Mouse (Mus musculus): ENCODE results near the gene Arhgef3. TPM values are rescaled to one million over a fixed set of nuclear protein-coding genes. Genes with fewer than 3 reads are reported as not detected.

The Arhgef3 gene
- total and polyA plus RNA-seq, 3 experiments: 11.1 to 27.8 (median 23.0) TPM

- no peak for TF ChIP-seq CTCF (IDR thresholded peaks at IDR 0.05)
- no peak for TF ChIP-seq EP300 (IDR thresholded peaks at IDR 0.05; ENCODE audit: insufficient read depth, low read depth, low read length)
- no peak for TF ChIP-seq POLR2A (IDR thresholded peaks at IDR 0.05; ENCODE audit: insufficient read depth, low read depth, low read length)
- Histone ChIP-seq H3K36me3 (ENCODE audit: control insufficient read depth, insufficient read depth, low read length) (peaks cover 4% of the 10 kb centered on the region; the same call in 1 of the 2 replicates), H3K79me2 (replicated peaks; ENCODE audit: control insufficient read depth, insufficient read depth, low read length) (no peaks in the 10 kb centered on the region), H3K9ac (ENCODE audit: low read depth, low read length) (no peak overlapping the region), H3K27me3 (ENCODE audit: control insufficient read depth, insufficient read depth, low read length) (no peaks in the 10 kb centered on the region), H3K4me3 (no peak overlapping the region), H3K4me1 (ENCODE audit: control insufficient read depth, insufficient read depth, low read length) (peaks cover 35% of the 10 kb centered on the region), H3K27ac (no peak overlapping the region; the same call in 1 of the 2 replicates)
- intact Hi-C loops (cut with DNase I): loop anchor here (1.0 kb wide), 2 partner anchors 11 to 74 kb away; no protein-coding TSS in a partner anchor
- WGBS: 70% methylated on average over 11 of the region's 11 CpGs
- DNase-seq: no peak
Measured at GRCm38 (mm10) chr14:27182646-27183438, 68.1 kb downstream of the Arhgef3 start.

- H3K27ac ChIP-seq: no peak overlapping the region
- H3K9ac ChIP-seq (ENCODE audit: low read depth, low read length): no peak overlapping the region
- no peak overlapping the region for H3K4me3 ChIP-seq
- intact Hi-C loops (cut with DNase I): loop anchor here (1.0 to 2.0 kb wide), 2 partner anchors 74 to 153 kb away; no protein-coding TSS in a partner anchor
- DNase-seq: peak; percentile 53 to 67
- peaks cover 30% of the 10 kb centered on the region for H3K4me1 ChIP-seq (ENCODE audit: control insufficient read depth, insufficient read depth, low read length)
- H3K27me3 ChIP-seq (ENCODE audit: control insufficient read depth, insufficient read depth, low read length): no peaks in the 10 kb centered on the region
- WGBS: 55% methylated on average over 16 of the region's 16 CpGs
- TF ChIP-seq POLR2A (IDR thresholded peaks at IDR 0.05; ENCODE audit: insufficient read depth, low read depth, low read length): no peak
- peak; percentile 85 for TF ChIP-seq CTCF (IDR thresholded peaks at IDR 0.05)
- no peak for TF ChIP-seq EP300 (IDR thresholded peaks at IDR 0.05; ENCODE audit: insufficient read depth, low read depth, low read length)
- H3K79me2 ChIP-seq (replicated peaks; ENCODE audit: control insufficient read depth, insufficient read depth, low read length): no peaks in the 10 kb centered on the region
- 0 out of 2 replicates have a peak, but pooled peaks cover 2% of the 10 kb centered on the region for H3K36me3 ChIP-seq (ENCODE audit: control insufficient read depth, insufficient read depth, low read length)
Measured at GRCm38 (mm10) chr14:27183501-27184230, 69.0 kb downstream of the Arhgef3 start.

DNA sequence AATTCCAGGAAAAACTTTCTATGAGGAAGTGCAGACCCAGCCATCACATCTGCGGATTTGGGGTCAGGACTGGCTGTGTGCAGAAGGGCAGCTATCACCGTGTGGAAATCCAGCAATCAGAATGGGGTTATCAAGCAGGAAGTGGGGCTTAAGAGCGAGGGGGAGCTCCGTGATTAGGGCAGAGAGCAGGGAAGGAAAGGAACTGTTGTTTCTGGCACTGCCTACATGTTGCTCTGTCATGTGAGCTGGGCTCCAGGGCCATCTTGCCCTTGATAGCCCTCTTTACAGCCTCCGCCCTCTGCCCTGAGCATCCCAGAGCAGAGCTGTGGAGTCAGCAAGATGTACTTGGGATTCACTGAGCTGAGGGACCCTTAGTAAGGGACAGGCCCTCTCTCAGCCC, 71.2 kb downstream of the Arhgef3 start:
- TF ChIP-seq EP300 (IDR thresholded peaks at IDR 0.05; ENCODE audit: insufficient read depth, low read depth, low read length) (0 out of 2 replicates have a peak, but pooled peaks have one; percentile 9), CTCF (IDR thresholded peaks at IDR 0.05) (no peak)
- H3K27ac ChIP-seq: peak overlapping the region; percentile 10; the same call in 1 of the 2 replicates

DNA sequence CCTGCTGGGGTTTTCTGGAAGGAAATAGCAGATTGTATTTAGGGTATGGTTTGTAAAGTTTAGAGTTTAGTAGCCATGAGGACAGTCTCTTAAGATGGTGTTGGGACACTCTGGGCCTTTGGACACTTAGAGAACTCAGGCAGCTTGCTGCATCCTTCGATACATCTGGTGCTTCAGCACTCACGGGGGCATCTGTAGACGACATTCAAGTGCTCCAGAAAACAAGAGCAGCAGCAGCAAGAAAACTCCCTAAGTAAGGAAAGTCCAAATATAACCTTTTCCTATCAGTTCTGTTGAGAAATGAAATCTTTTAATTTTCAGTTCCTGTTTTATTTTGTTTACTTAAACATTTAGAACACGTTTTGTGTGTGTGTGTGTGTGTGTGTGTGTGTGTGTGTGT, 71.9 kb downstream of the Arhgef3 start:
- H3K27ac ChIP-seq: no peak overlapping the region; the same call in 1 of the 2 replicates
- H3K79me2 ChIP-seq (replicated peaks; ENCODE audit: control insufficient read depth, insufficient read depth, low read length): no peaks in the 10 kb centered on the region
- no peaks in the 10 kb centered on the region for H3K27me3 ChIP-seq (ENCODE audit: control insufficient read depth, insufficient read depth, low read length)
- 0 out of 2 replicates have a peak, but pooled peaks cover 2% of the 10 kb centered on the region for H3K36me3 ChIP-seq (ENCODE audit: control insufficient read depth, insufficient read depth, low read length)
- DNase-seq: no peak
- no peak for TF ChIP-seq POLR2A (IDR thresholded peaks at IDR 0.05; ENCODE audit: insufficient read depth, low read depth, low read length)
- no peak for TF ChIP-seq EP300 (IDR thresholded peaks at IDR 0.05; ENCODE audit: insufficient read depth, low read depth, low read length)
- TF ChIP-seq CTCF (IDR thresholded peaks at IDR 0.05): no peak
- intact Hi-C loops (cut with DNase I): loop anchor here (2.0 to 5.0 kb wide), 2 partner anchors 374 to 556 kb away; no protein-coding TSS in a partner anchor
- peaks cover 19% of the 10 kb centered on the region for H3K4me1 ChIP-seq (ENCODE audit: control insufficient read depth, insufficient read depth, low read length)
- no peak overlapping the region for H3K9ac ChIP-seq (ENCODE audit: low read depth, low read length)
- 69% methylated on average over 4 of the region's 4 CpGs for WGBS
- no peak overlapping the region for H3K4me3 ChIP-seq

More for the DNA sequence above, 71.2 kb downstream of the Arhgef3 start:
- Histone ChIP-seq H3K9ac (ENCODE audit: low read depth, low read length) (no peak overlapping the region), H3K79me2 (replicated peaks; ENCODE audit: control insufficient read depth, insufficient read depth, low read length) (no peaks in the 10 kb centered on the region), H3K27me3 (ENCODE audit: control insufficient read depth, insufficient read depth, low read length) (no peaks in the 10 kb centered on the region), H3K4me1 (ENCODE audit: control insufficient read depth, insufficient read depth, low read length) (peaks cover 22% of the 10 kb centered on the region), H3K36me3 (ENCODE audit: control insufficient read depth, insufficient read depth, low read length) (0 out of 2 replicates have a peak, but pooled peaks cover 2% of the 10 kb centered on the region), H3K4me3 (no peak overlapping the region)
- 48% methylated on average over 5 of the region's 5 CpGs for whole genome bisulfite sequencing
- intact Hi-C loops (cut with DNase I): loop anchor here (2.0 to 5.0 kb wide), 3 partner anchors 155 to 556 kb away; no protein-coding TSS in a partner anchor
- DNase-seq: no peak

- peak; percentile 83 to 87 for DNase-seq
- 18% methylated on average over 4 of the region's 4 CpGs for WGBS
- Histone ChIP-seq H3K36me3 (ENCODE audit: control insufficient read depth, insufficient read depth, low read length) (0 out of 2 replicates have a peak, but pooled peaks cover 2% of the 10 kb centered on the region), H3K4me3 (no peak overlapping the region), H3K79me2 (replicated peaks; ENCODE audit: control insufficient read depth, insufficient read depth, low read length) (no peaks in the 10 kb centered on the region), H3K9ac (ENCODE audit: low read depth, low read length) (no peak overlapping the region), H3K27me3 (ENCODE audit: control insufficient read depth, insufficient read depth, low read length) (no peaks in the 10 kb centered on the region), H3K27ac (no peak overlapping the region), H3K4me1 (ENCODE audit: control insufficient read depth, insufficient read depth, low read length) (peaks cover 15% of the 10 kb centered on the region)
- TF ChIP-seq EP300 (IDR thresholded peaks at IDR 0.05; ENCODE audit: insufficient read depth, low read depth, low read length) (peak; percentile 94), POLR2A (IDR thresholded peaks at IDR 0.05; ENCODE audit: insufficient read depth, low read depth, low read length) (no peak), CTCF (IDR thresholded peaks at IDR 0.05) (peak; percentile 97)
- intact Hi-C loops (cut with DNase I): loop anchor here (1.0 to 5.0 kb wide), 4 partner anchors 149 to 555 kb away; no protein-coding TSS in a partner anchor
Measured at GRCm38 (mm10) chr14:27187025-27187424, 72.3 kb downstream of the Arhgef3 start.

Data from heart, adult 2 months (tissue).